Mouse (Mus musculus) erythroblast, embryonic 14.5 days (primary cell): Measurements from ENCODE around the gene Gm7247. TPM values are rescaled to one million over a fixed set of nuclear protein-coding genes. Genes with fewer than 3 reads are reported as not detected.

Experiments used
- H3K27me3 ChIP-seq: 2 replicates; pipeline ENCODE4 v1.6.1; 2012; ENCODE audit warnings: inconsistent platforms; ENCODE audit not compliant: control insufficient read depth
- H3K36me3 ChIP-seq: 2 replicates; pipeline ENCODE4 v1.6.1; 2012; ENCODE audit warnings: mild to moderate bottlenecking, inconsistent platforms; ENCODE audit not compliant: control insufficient read depth
- H3K4me1 ChIP-seq: 2 replicates; pipeline ENCODE4 v1.6.1; 2012; ENCODE audit warnings: inconsistent platforms; ENCODE audit not compliant: control insufficient read depth
- H3K4me3 ChIP-seq: replicated peaks from 2 replicates; pipeline ENCODE3; 2012; ENCODE audit warnings: moderate library complexity, mild to moderate bottlenecking, inconsistent platforms
- H3K9me3 ChIP-seq: 2 replicates; pipeline ENCODE4 v1.6.1; 2012; ENCODE audit warnings: low read length, inconsistent platforms, mixed read lengths; ENCODE audit not compliant: control insufficient read depth
- GATA1 ChIP-seq: IDR thresholded peaks from 2 replicates; pipeline ENCODE4 v1.6.1; 2012; ENCODE audit warnings: low read length, inconsistent platforms, mixed read lengths
- TAL1 ChIP-seq: IDR thresholded peaks from 3 replicates; pipeline ENCODE4 v1.6.1; 2012; ENCODE audit warnings: low read length, inconsistent platforms, mixed read lengths
- polyA plus RNA-seq: library from polyadenylated mRNA; stranded (reverse); fragments of >175 nt; gene quantifications from 2 replicates; pipeline ENCODE4 v1.2.3, GENCODE M21; 2012

The Gm7247 gene
- not detected in 2 replicates for polyA plus RNA-seq

DNA sequence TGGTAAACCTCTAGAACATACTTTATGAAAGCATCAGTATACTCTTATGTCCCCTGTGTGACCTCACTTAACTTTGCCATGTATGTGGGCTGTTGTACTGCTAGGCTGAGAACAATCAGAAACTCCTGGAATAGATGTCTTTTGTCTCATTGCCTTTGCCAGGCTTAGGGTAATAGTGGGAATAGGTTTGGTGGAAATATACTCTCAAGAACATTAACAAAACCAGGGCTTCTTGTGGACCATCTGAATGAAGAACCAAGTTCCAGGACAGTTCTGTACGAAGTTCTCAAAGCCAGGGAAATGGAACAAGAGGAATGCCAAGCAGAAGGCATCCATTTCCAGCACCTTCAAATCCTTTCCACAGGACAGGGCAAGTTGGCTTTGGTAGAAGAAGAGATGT lies at the start of gene Gm7247:
Gene Gm7247, plus strand, starts transcription at position 301 of the 400 bp plus-strand sequence.
- Histone ChIP-seq H3K27me3 (peaks cover 10% of the 10 kb centered on the region), H3K36me3 (no peaks in the 10 kb centered on the region), H3K9me3 (no peaks in the 10 kb centered on the region), H3K4me1 (no peaks in the 10 kb centered on the region), H3K4me3 (no peak within 1 kb of the TSS)
- TF ChIP-seq GATA1 = no peak
- no peak for TF ChIP-seq TAL1

DNA sequence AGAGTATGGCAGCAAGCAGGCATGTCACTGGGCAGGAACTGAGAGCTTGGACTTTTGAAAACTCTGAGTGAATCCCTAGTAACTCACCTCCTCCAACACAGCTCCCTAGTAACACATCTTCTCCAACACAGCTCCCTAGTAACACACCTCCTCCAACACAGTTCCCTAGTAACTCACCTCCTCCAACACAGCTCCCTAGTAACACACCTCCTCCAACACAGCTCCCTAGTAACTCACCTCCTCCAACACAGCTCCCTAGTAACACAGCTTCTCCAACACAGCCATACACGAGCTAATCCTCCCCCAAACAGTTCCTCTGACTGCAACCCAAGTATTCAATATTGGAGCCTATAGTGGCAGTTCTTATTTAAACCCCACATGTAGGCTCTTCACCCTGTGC lies 37.6 kb upstream of the Gm7247 start:
- no peaks in the 10 kb centered on the region for H3K36me3 ChIP-seq
- no peaks in the 10 kb centered on the region for H3K9me3 ChIP-seq
- TF ChIP-seq GATA1 = no peak
- TF ChIP-seq TAL1 = no peak
- H3K27me3 ChIP-seq = no peaks in the 10 kb centered on the region
- no peak overlapping the region for H3K4me3 ChIP-seq
- no peaks in the 10 kb centered on the region for H3K4me1 ChIP-seq

DNA sequence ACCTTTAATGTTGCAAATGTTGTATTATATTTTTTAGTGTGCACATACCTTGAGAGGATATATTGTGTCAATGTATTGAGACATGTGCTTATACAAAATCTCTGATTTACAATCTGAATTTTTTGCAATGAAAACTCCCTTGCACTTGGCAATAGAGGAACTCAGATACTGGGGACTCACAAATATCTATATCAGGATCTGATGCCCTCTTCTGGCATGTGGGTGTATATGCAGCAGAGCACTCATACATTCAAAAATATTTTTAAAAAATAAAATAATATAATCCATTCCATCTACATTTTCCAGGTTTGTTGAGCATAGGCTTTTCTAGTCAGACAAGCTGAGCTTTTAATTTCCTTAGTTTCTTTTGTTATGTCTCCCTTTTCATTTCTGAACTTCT lies 15.5 kb upstream of the Gm7247 start:
- no peak for TF ChIP-seq GATA1
- TF ChIP-seq TAL1 = no peak
- H3K4me3 ChIP-seq = no peak overlapping the region
- H3K27me3 ChIP-seq = no peaks in the 10 kb centered on the region
- no peaks in the 10 kb centered on the region for H3K36me3 ChIP-seq
- H3K9me3 ChIP-seq = no peaks in the 10 kb centered on the region
- no peaks in the 10 kb centered on the region for H3K4me1 ChIP-seq

DNA sequence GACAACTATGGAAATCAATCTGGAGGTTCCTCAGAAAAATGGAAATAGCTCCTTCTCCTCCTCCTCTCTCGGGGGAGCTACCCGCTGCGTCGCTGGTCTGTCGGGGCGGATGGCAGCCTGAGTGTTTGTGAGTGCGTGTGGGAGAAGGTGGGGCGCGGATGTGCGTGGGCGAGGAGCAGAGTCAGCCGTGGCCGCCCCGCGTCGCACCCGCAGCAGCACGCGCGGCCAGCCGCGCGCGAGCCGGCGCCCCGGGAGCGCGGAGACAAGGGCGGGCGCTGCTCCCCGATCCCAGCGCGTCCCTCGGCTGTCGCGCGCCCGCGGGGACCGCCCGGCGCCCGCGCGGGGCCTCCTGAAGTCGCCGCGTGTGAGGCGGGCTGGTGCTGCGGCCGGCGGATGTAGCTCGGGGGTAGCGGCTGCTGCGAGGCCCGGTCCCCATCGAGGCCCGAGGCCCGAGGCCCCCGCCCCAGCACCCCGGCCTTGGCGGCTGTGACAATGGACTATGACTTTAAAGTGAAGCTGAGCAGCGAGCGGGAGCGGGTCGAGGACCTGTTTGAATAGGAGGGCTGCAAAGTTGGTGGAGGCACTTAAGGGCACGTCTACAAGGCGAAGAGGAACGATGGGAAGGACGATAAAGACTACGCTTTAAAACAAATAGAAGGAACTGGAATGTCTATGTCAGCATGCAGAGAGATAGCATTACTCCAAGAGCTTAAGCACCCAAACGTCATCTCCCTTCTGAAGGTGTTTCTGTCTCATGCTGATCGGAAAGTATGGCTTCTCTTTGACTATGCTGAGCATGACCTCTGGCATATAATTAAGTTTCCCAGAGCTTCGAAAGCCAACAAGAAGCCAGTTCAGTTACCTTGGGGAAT lies 3.2 kb upstream of the Gm7247 start:
- H3K36me3 ChIP-seq = no peaks in the 10 kb centered on the region
- H3K27me3 ChIP-seq = peaks cover 10% of the 10 kb centered on the region
- H3K4me3 ChIP-seq = no peak overlapping the region
- H3K4me1 ChIP-seq = no peaks in the 10 kb centered on the region
- no peaks in the 10 kb centered on the region for H3K9me3 ChIP-seq
- TF ChIP-seq TAL1 (no peak), GATA1 (no peak)

DNA sequence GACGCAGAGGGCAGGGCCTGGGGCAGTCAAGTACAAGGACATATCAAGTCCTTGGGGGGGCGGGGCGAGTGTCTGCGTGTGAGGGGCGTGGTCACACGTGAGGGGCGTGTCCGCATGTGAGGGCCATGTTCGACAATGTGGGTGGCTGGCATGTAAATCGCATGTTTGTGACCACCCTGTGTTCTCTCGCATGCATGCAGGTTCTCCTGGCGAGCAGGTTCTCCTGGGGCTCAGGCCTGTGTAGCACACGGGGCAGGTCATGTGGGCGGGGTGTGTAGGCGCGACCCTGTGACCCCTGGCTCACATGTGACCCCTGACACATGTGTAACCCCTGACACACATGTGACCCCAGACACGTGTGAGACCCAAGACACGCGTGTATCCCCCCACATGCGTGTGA lies 21.2 kb downstream of the Gm7247 start:
- peaks cover 28% of the 10 kb centered on the region for H3K9me3 ChIP-seq
- H3K36me3 ChIP-seq = no peaks in the 10 kb centered on the region
- H3K27me3 ChIP-seq = no peaks in the 10 kb centered on the region
- no peak for TF ChIP-seq GATA1
- no peak for TF ChIP-seq TAL1
- no peaks in the 10 kb centered on the region for H3K4me1 ChIP-seq
- no peak overlapping the region for H3K4me3 ChIP-seq

DNA sequence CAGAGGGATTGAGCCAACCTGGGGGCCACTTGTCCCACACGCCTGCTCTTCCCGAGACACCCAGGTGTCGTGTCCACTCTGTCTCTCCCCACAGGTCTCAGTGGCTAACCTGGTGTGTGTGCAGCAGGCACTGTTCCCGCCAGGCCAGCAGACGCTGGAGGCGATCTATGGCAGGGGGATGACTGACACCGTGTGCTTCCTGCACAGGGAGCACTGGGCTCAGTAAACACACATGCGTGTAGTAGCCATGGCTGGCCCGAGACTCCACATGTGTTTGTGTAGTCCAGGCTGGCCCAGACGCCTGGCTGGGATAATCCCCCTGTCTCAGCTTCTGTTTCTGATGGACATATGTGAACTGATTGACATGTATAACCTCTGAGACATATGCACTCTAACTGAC lies 22.8 kb downstream of the Gm7247 start:
- H3K27me3 ChIP-seq = no peaks in the 10 kb centered on the region
- H3K4me1 ChIP-seq = no peaks in the 10 kb centered on the region
- H3K4me3 ChIP-seq = no peak overlapping the region
- H3K36me3 ChIP-seq = no peaks in the 10 kb centered on the region
- no peak for TF ChIP-seq TAL1
- TF ChIP-seq GATA1 = no peak
- H3K9me3 ChIP-seq = peaks cover 29% of the 10 kb centered on the region

DNA sequence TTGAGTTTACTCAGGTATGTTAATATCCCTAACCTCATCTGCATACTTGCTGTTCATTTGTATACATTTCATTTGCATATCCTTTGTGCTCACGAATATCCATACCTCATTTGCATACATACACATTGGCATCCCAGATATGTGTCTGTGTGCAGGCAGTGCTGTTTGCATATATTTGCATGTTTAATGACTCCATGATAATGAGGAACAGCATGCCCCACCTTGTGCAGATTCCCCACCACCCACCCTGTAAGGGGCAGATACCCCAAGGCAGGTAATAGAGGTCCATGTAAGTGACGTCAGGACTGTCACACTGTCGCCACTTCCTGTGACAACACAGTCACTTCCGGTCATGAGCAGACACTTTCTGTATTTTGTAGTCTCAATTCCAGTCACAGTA lies 24.2 kb downstream of the Gm7247 start:
- H3K27me3 ChIP-seq = no peaks in the 10 kb centered on the region
- no peaks in the 10 kb centered on the region for H3K4me1 ChIP-seq
- no peak overlapping the region for H3K4me3 ChIP-seq
- H3K9me3 ChIP-seq = peaks cover 29% of the 10 kb centered on the region
- H3K36me3 ChIP-seq = no peaks in the 10 kb centered on the region
- TF ChIP-seq TAL1 = no peak
- no peak for TF ChIP-seq GATA1

DNA sequence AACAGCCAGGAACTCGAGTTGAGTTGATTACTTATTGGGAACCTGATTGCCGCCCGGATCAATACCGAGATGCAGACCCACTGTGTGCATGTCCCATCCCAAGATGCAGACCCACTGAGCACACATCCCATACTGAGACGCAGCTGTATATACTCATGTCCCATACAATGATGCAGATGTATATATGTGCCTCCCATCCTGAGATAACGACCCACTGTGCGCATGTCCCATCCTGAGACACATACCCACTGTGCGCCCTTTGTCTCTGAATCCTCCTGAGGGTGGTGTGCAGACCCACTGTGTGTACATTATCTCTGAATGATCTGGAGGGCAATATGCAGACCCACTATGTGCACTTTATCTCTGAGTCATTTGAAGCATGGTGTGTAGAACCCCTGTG lies 26.2 kb downstream of the Gm7247 start:
- Histone ChIP-seq H3K4me3 (no peak overlapping the region), H3K4me1 (no peaks in the 10 kb centered on the region), H3K9me3 (peaks cover 25% of the 10 kb centered on the region), H3K36me3 (no peaks in the 10 kb centered on the region), H3K27me3 (no peaks in the 10 kb centered on the region)
- no peak for TF ChIP-seq GATA1
- no peak for TF ChIP-seq TAL1

DNA sequence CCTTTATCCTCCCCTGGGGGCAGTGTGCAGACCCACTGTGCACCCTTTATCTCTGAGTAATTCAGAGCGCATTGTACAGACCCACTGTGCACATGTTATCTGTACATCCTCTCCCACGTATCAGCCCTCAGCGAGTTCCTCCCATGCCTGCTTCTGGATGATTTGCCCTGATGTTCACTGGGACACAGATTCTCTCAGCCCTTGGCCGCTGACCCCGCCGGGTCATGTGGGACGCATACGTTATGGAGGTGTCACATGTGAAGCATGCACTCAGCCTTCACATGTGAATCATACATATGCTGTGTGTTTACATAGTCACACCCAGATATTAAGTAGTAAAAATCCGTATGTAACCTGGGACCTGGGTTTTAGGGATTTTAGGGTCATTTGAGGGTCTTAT lies 26.7 kb downstream of the Gm7247 start:
- H3K9me3 ChIP-seq = peaks cover 21% of the 10 kb centered on the region
- H3K4me3 ChIP-seq = no peak overlapping the region
- H3K36me3 ChIP-seq = no peaks in the 10 kb centered on the region
- H3K27me3 ChIP-seq = no peaks in the 10 kb centered on the region
- no peak for TF ChIP-seq GATA1
- TF ChIP-seq TAL1 = no peak
- no peaks in the 10 kb centered on the region for H3K4me1 ChIP-seq

DNA sequence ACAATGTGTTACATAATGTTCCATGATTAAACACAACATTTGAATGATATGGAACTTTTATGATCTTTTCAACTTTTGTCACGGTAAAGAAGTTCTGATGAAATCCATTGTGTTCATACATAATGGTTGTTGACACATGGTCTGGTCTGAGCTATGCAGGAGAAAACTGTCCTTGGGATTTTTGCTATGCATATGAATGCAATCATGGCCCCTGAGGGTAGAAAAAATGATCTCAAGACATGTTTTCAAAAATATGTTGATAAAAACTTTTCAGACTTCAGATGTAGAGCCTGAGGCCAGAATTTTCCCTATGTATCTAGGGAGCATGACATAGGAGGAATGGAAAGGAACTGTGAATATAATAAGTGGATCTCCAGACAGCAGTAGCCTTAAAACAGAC lies 49.0 kb downstream of the Gm7247 start, which contains the start of gene Vmn2r88:
Gene Vmn2r88, plus strand, starts transcription at position 301 of the 400 bp plus-strand sequence.
- Histone ChIP-seq H3K4me1 (no peaks in the 10 kb centered on the region), H3K36me3 (no peaks in the 10 kb centered on the region), H3K9me3 (no peaks in the 10 kb centered on the region), H3K4me3 (no peak within 1 kb of the TSS), H3K27me3 (no peaks in the 10 kb centered on the region)
- TF ChIP-seq TAL1 (no peak), GATA1 (no peak)
